Mouse (Mus musculus): Measurements from ENCODE around the gene Nckap1. TPM values are rescaled to one million over a fixed set of nuclear protein-coding genes. Genes with fewer than 3 reads are reported as not detected.
A peak's percentile ranks its signal among the peaks of the same experiment; 100 is the strongest.

Gene Nckap1
- polyA plus RNA-seq, 1 experiment from 2014 or later, result 97.0 TPM

- H3K9ac ChIP-seq, result no peak overlapping the region
- no peaks in the 10 kb centered on the region for H3K4me1 ChIP-seq
- H3K36me3 ChIP-seq (replicated peaks), result no peaks in the 10 kb centered on the region
- no peak overlapping the region for H3K4me2 ChIP-seq
- no peaks in the 10 kb centered on the region for H3K27me3 ChIP-seq (replicated peaks)
- H3K9me3 ChIP-seq, result no peaks in the 10 kb centered on the region
- no peak overlapping the region for H3K4me3 ChIP-seq
- ATAC-seq (replicated peaks), result no peak
- H3K27ac ChIP-seq, result no peak overlapping the region
- whole genome bisulfite sequencing, result 88% methylated on average over 16 of the region's 16 CpGs
These were observed 115.0 kb downstream of the Nckap1 start for GRCm38 (mm10) chr2:80465991-80466821.

GRCm38 (mm10) chr2:80461827-80462226, 119.4 kb downstream of the Nckap1 start:
- H3K27ac ChIP-seq, result no peak overlapping the region
- H3K36me3 ChIP-seq (replicated peaks), result no peaks in the 10 kb centered on the region
- 66% methylated on average over 8 of the region's 8 CpGs for WGBS
- no peaks in the 10 kb centered on the region for H3K4me1 ChIP-seq
- no peak overlapping the region for H3K4me2 ChIP-seq
- ATAC-seq (replicated peaks), result no peak
- H3K27me3 ChIP-seq (replicated peaks), result no peaks in the 10 kb centered on the region
- no peaks in the 10 kb centered on the region for H3K9me3 ChIP-seq
- no peak overlapping the region for H3K9ac ChIP-seq
- no peak overlapping the region for H3K4me3 ChIP-seq

MicroRNAs encoded within 50 kb of the gene (microRNA counts, 519-probe panel; counts per million panel counts)
- 2,586 counts per million, percentile 53 among the panel's probes with 10 or more counts for microRNA mmu-miR-684

Small RNA genes within 50 kb of the gene (microRNA-seq; reads per million reads assigned to microRNA genes)
- not detected for gene Mir684-1

Other genes with a start within 250 kb of the Nckap1 start
- 2.5 and 2.6 TPM in 2 replicates for gene Frzb, start 133.8 kb downstream of the Nckap1 start, polyA plus RNA-seq (2015; fragmentation: Nextera tagmentation; extraction: Ambion mirVana)
- 15.4 and 18.0 TPM in 2 replicates for gene Dusp19, start 35.7 kb upstream of the Nckap1 start, polyA plus RNA-seq (2015; fragmentation: Nextera tagmentation; extraction: Ambion mirVana)
- 57.4 and 58.4 TPM in 2 replicates for gene Nup35, start 35.9 kb upstream of the Nckap1 start, polyA plus RNA-seq (2015; fragmentation: Nextera tagmentation; extraction: Ambion mirVana)

Measured in midbrain, embryonic 15.5 days (tissue).